Mouse (Mus musculus) fibroblast of lung, adult 2 months (primary cell): ENCODE measurements at regions not wholly inside any gene's neighbourhood (a gene's known extent, or its start where the extent isn't known, plus 50 kb on each side); places are given as distances from the start of the nearest gene placed in this dataset.

ENCODE experiments used
- DNase-seq: peaks from one replicate; pipeline ENCODE4 v3.0.0-alpha.2; 2011; ENCODE audit warnings: low read depth

- DNase-seq, result peak; percentile 58
Observed at GRCm38 (mm10) chr9:116331406-116331805, 156.2 kb upstream of the Tgfbr2 start.

GRCm38 (mm10) chr9:116330796-116331195, 155.6 kb upstream of the Tgfbr2 start:
- DNase-seq, result no peak

GRCm38 (mm10) chr9:116329147-116329546, 154.0 kb upstream of the Tgfbr2 start:
- DNase-seq, result no peak

GRCm38 (mm10) chr9:116328201-116328600, 153.0 kb upstream of the Tgfbr2 start:
- no peak for DNase-seq

GRCm38 (mm10) chr9:116327080-116327479, 151.9 kb upstream of the Tgfbr2 start:
- DNase-seq, result no peak

GRCm38 (mm10) chr9:116324971-116325370, 149.8 kb upstream of the Tgfbr2 start:
- DNase-seq, result no peak

- no peak for DNase-seq
Observed at GRCm38 (mm10) chr9:116323871-116324721, 148.9 kb upstream of the Tgfbr2 start.

GRCm38 (mm10) chr9:116321908-116322307, 146.7 kb upstream of the Tgfbr2 start:
- no peak for DNase-seq

GRCm38 (mm10) chr9:116319421-116319820, 144.3 kb upstream of the Tgfbr2 start:
- no peak for DNase-seq

- DNase-seq, result no peak
Observed at GRCm38 (mm10) chr9:116316582-116317095, 141.5 kb upstream of the Tgfbr2 start.

- no peak for DNase-seq
Observed at GRCm38 (mm10) chr9:116314803-116315202, 139.6 kb upstream of the Tgfbr2 start.

- no peak for DNase-seq
Observed at GRCm38 (mm10) chr9:116313932-116314790, 139.0 kb upstream of the Tgfbr2 start.

GRCm38 (mm10) chr9:116311364-116311763, 136.2 kb upstream of the Tgfbr2 start:
- DNase-seq, result no peak

GRCm38 (mm10) chr9:116301602-116302001, 126.4 kb upstream of the Tgfbr2 start:
- DNase-seq, result no peak

- DNase-seq, result no peak
Observed at GRCm38 (mm10) chr9:116298791-116299190, 123.6 kb upstream of the Tgfbr2 start.

GRCm38 (mm10) chr9:116296349-116296748, 121.2 kb upstream of the Tgfbr2 start:
- DNase-seq, result no peak

- no peak for DNase-seq
Observed at GRCm38 (mm10) chr9:116294073-116294472, 118.9 kb upstream of the Tgfbr2 start.

GRCm38 (mm10) chr9:116293110-116293509, 118.0 kb upstream of the Tgfbr2 start:
- no peak for DNase-seq

- no peak for DNase-seq
Observed at GRCm38 (mm10) chr9:116291624-116292023, 116.5 kb upstream of the Tgfbr2 start.

- DNase-seq, result no peak
Observed at GRCm38 (mm10) chr9:116290896-116291295, 115.7 kb upstream of the Tgfbr2 start.

GRCm38 (mm10) chr9:116285691-116286431, 110.7 kb upstream of the Tgfbr2 start:
- no peak for DNase-seq
